Mouse (Mus musculus) liver, embryonic 16.5 days (tissue): Measurements from ENCODE around the gene Gm29797. TPM values are rescaled to one million over a fixed set of nuclear protein-coding genes. Genes with fewer than 3 reads are reported as not detected.

Experiments used
- ATAC-seq: fragments of 200-750 bp; cut with Nextera tagmentation; 2 replicates; pipeline ENCODE4 v1.8.0; 2017; ENCODE audit warnings: low read depth, mild to moderate bottlenecking, moderate number of reproducible peaks, moderate library complexity
- H3K27ac ChIP-seq: fragments of 300-500 bp; sonication (generic); 2 replicates; pipeline ENCODE4 v1.5.1; 2014; ENCODE audit warnings: mild to moderate bottlenecking, low read length
- H3K27me3 ChIP-seq: fragments of 300-500 bp; sonication (generic); 2 replicates; pipeline ENCODE4 v1.6.1; 2014; ENCODE audit warnings: low read depth, low read length, mixed read lengths; ENCODE audit not compliant: control insufficient read depth, insufficient read depth
- H3K36me3 ChIP-seq: fragments of 300-500 bp; sonication (generic); 2 replicates; pipeline ENCODE4 v1.6.1; 2014; ENCODE audit warnings: mild to moderate bottlenecking; ENCODE audit not compliant: control insufficient read depth, insufficient read depth
- H3K4me1 ChIP-seq: fragments of 300-500 bp; sonication (generic); 2 replicates; pipeline ENCODE4 v1.6.1; 2014; ENCODE audit warnings: low read depth, low read length, mixed read lengths; ENCODE audit not compliant: control insufficient read depth
- H3K4me2 ChIP-seq: fragments of 300-500 bp; sonication (generic); 2 replicates; pipeline ENCODE4 v1.6.1; 2014; ENCODE audit warnings: low read depth, low read length, mixed read lengths
- H3K4me3 ChIP-seq: fragments of 300-500 bp; sonication (generic); 2 replicates; pipeline ENCODE4 v1.5.1; 2014; ENCODE audit warnings: low read depth, mild to moderate bottlenecking, low read length
- H3K9ac ChIP-seq: fragments of 300-500 bp; sonication (generic); 2 replicates; pipeline ENCODE4 v1.6.1; 2014; ENCODE audit warnings: low read depth, low read length
- H3K9me3 ChIP-seq: fragments of 300-500 bp; sonication (generic); replicated peaks from 2 replicates; pipeline ENCODE4 v1.6.1; 2016; ENCODE audit warnings: low read length; ENCODE audit not compliant: control insufficient read depth
- WGBS: fragments of 180-500 bp; shearing (Covaris S2); extraction: QIAGEN DNeasy Blood & Tissue Kit; methylation state at CpG from one replicate; pipeline ENCODE4 v1.1.7; 2014; ENCODE audit not compliant: insufficient replicate concordance; 5-methylcytosine and 5-hydroxymethylcytosine counted together
- polyA plus RNA-seq: library from polyadenylated mRNA; unstranded; fragments of >200 nt; fragmentation: Nextera tagmentation; extraction: Ambion mirVana; gene quantifications from 2 replicates; pipeline ENCODE4 v1.2.1, GENCODE M21; 2015

Gm29797 gene
- polyA plus RNA-seq, 1 experiment from 2014 or later: 0.19 TPM

- Histone ChIP-seq H3K27ac (no peak within 1 kb of the TSS), H3K9me3 (no peaks in the 10 kb centered on the region), H3K4me3 (no peak within 1 kb of the TSS), H3K9ac (no peak within 1 kb of the TSS), H3K4me1 (no peaks in the 10 kb centered on the region), H3K27me3 (peaks cover 15% of the 10 kb centered on the region), H3K36me3 (no peaks in the 10 kb centered on the region), H3K4me2 (no peak within 1 kb of the TSS)
- no peak for ATAC-seq
- 42% methylated on average over 5 of the region's 5 CpGs for WGBS
Observed at GRCm38 (mm10) chr2:181698241-181698640, 41.4 kb downstream of the Gm29797 start, which contains the start of gene Lkaaear1. Lkaaear1 (minus strand) TSS chr2:181698442.

- H3K27ac ChIP-seq: no peak overlapping the region
- whole genome bisulfite sequencing: 16% methylated on average over 4 of the region's 4 CpGs
- no peak overlapping the region for H3K4me3 ChIP-seq
- no peak overlapping the region for H3K4me2 ChIP-seq
- ATAC-seq: no peak
- no peaks in the 10 kb centered on the region for H3K36me3 ChIP-seq
- no peaks in the 10 kb centered on the region for H3K4me1 ChIP-seq
- H3K9ac ChIP-seq: no peak overlapping the region
- H3K9me3 ChIP-seq: no peaks in the 10 kb centered on the region
- no peaks in the 10 kb centered on the region for H3K27me3 ChIP-seq
Observed at GRCm38 (mm10) chr2:181706668-181707067, 49.8 kb downstream of the Gm29797 start.

Other genes with a start within 250 kb of the Gm29797 start
- 7.0 and 7.5 TPM in 2 replicates for gene Zbtb46, start 197.6 kb upstream of the Gm29797 start, polyA plus RNA-seq
- 0.09 TPM in 1 of 2 replicates, not detected in the other for gene Abhd16b, start 163.8 kb upstream of the Gm29797 start, polyA plus RNA-seq
- gene Tpd52l2, start 159.9 kb upstream of the Gm29797 start, polyA plus RNA-seq: 62.7 and 69.3 TPM in 2 replicates
- gene Dnajc5, start 136.5 kb upstream of the Gm29797 start, polyA plus RNA-seq: 26.4 and 27.3 TPM in 2 replicates
- 21.0 and 23.6 TPM in 2 replicates for gene Uckl1, start 72.1 kb upstream of the Gm29797 start, polyA plus RNA-seq
- 24.2 and 25.0 TPM in 2 replicates for gene Prpf6, start 65.2 kb upstream of the Gm29797 start, polyA plus RNA-seq
- gene Zfp512b, start 64.2 kb upstream of the Gm29797 start, polyA plus RNA-seq: 6.2 and 7.6 TPM in 2 replicates
- gene Samd10, start 57.8 kb upstream of the Gm29797 start, polyA plus RNA-seq: 1.7 and 2.3 TPM in 2 replicates
- 6.9 TPM in 2 replicates for gene Sox18, start 14.6 kb downstream of the Gm29797 start, polyA plus RNA-seq
- 1.9 TPM in 2 replicates for gene Tcea2, start 23.3 kb downstream of the Gm29797 start, polyA plus RNA-seq
- gene Rgs19, start 36.9 kb downstream of the Gm29797 start, polyA plus RNA-seq: 19.0 and 19.7 TPM in 2 replicates
- not detected in 2 replicates for gene Lkaaear1, start 41.4 kb downstream of the Gm29797 start, polyA plus RNA-seq
- gene Oprl1, start 58.0 kb downstream of the Gm29797 start, polyA plus RNA-seq: 0.07 and 0.11 TPM in 2 replicates
- gene Myt1, start 106.3 kb downstream of the Gm29797 start, polyA plus RNA-seq: not detected in 2 replicates
- 17.4 and 18.6 TPM in 2 replicates for gene Pcmtd2, start 180.8 kb downstream of the Gm29797 start, polyA plus RNA-seq
- gene Polr3k, start 207.3 kb downstream of the Gm29797 start, polyA plus RNA-seq: 17.8 and 22.1 TPM in 2 replicates